Mouse (Mus musculus): ENCODE data around the gene Olfr1111. TPM values are rescaled to one million over a fixed set of nuclear protein-coding genes. Genes with fewer than 3 reads are reported as not detected.

Olfr1111 gene
- not detected in 2 replicates for polyA plus RNA-seq (2015; fragmentation: Nextera tagmentation; extraction: Ambion mirVana)

DNA sequence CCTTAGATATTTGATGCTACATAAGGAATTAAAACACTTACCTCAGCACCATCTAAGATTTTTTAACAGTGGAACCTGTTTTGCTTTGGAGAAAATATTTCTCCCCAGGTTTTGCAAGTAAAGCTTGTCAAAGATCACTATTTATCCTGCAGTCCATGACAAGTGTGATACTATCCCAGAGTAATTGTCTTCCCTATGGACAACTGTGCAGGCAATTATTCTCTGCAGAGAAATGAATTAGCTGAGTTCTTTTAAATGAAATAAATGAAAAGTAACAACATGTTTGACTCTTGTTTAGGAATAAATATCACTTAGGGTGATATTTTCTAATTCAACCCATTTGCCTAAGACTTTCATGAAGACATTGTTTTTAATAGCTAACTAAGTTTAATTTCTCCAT is at the start of gene Olfr1111:
Gene Olfr1111 (minus strand): TSS at position 101 of the 400 bp plus-strand sequence.

DNA sequence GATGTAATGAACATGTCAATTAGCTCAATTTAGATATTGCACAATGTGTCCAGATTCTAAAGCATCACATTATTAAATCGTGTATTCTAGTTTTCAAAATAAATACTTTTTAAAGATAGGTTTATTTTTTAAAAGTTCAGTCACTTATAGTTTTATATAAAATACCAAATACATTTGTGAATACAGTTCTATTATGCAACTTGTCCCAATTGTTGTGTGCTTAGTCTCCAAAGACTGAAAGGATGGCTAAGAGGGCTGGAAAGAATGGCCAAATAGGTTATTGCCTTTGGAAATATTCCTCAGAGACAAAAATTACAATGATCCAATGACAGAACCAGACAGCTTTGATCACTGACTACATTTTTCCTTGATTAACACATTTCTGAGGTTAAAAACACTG is 35.1 kb upstream of the Olfr1111 start, which contains the start of gene Olfr1112:
Gene Olfr1112 (plus strand): TSS at position 301 of the 400 bp plus-strand sequence.

GRCm38 (mm10) chr2:87140200-87140599 is 12.2 kb downstream of the Olfr1111 start, which contains the start of gene Olfr1110:
Olfr1110 (minus strand) TSS chr2:87140300.

GRCm38 (mm10) chr2:87114467-87114866 is 38.0 kb downstream of the Olfr1111 start, which contains the start of gene Olfr259:
Olfr259 (minus strand) TSS chr2:87114567.

Other genes with a start within 250 kb of the Olfr1111 start
- not detected in 2 replicates for gene Olfr1098, start 228.1 kb downstream of the Olfr1111 start, polyA plus RNA-seq (2015; fragmentation: Nextera tagmentation; extraction: Ambion mirVana)
- not detected in 2 replicates for gene Olfr1099, start 191.9 kb downstream of the Olfr1111 start, polyA plus RNA-seq (2015; fragmentation: Nextera tagmentation; extraction: Ambion mirVana)
- gene Olfr1100, start 172.7 kb downstream of the Olfr1111 start, polyA plus RNA-seq (2015; fragmentation: Nextera tagmentation; extraction: Ambion mirVana) = not detected in 2 replicates
- gene Olfr1101, start 161.4 kb downstream of the Olfr1111 start, polyA plus RNA-seq (2015; fragmentation: Nextera tagmentation; extraction: Ambion mirVana) = not detected in 2 replicates
- not detected in 2 replicates for gene Olfr1102, start 154.2 kb downstream of the Olfr1111 start, polyA plus RNA-seq (2015; fragmentation: Nextera tagmentation; extraction: Ambion mirVana)
- not detected in 2 replicates for gene Olfr1104, start 125.5 kb downstream of the Olfr1111 start, polyA plus RNA-seq (2015; fragmentation: Nextera tagmentation; extraction: Ambion mirVana)
- not detected in 2 replicates for gene Olfr1105, start 116.1 kb downstream of the Olfr1111 start, polyA plus RNA-seq (2015; fragmentation: Nextera tagmentation; extraction: Ambion mirVana)
- gene Olfr1106, start 100.4 kb downstream of the Olfr1111 start, polyA plus RNA-seq (2015; fragmentation: Nextera tagmentation; extraction: Ambion mirVana) = not detected in 2 replicates
- gene Olfr1107, start 76.8 kb downstream of the Olfr1111 start, polyA plus RNA-seq (2015; fragmentation: Nextera tagmentation; extraction: Ambion mirVana) = not detected in 2 replicates
- gene Olfr1109, start 56.6 kb downstream of the Olfr1111 start, polyA plus RNA-seq (2015; fragmentation: Nextera tagmentation; extraction: Ambion mirVana) = not detected in 2 replicates
- not detected in 2 replicates for gene Olfr259, start 38.1 kb downstream of the Olfr1111 start, polyA plus RNA-seq (2015; fragmentation: Nextera tagmentation; extraction: Ambion mirVana)
- gene Olfr1110, start 12.3 kb downstream of the Olfr1111 start, polyA plus RNA-seq (2015; fragmentation: Nextera tagmentation; extraction: Ambion mirVana) = not detected in 2 replicates
- gene Olfr1112, start 35.2 kb upstream of the Olfr1111 start, polyA plus RNA-seq (2015; fragmentation: Nextera tagmentation; extraction: Ambion mirVana) = not detected in 2 replicates
- gene Olfr1113, start 56.3 kb upstream of the Olfr1111 start, polyA plus RNA-seq (2015; fragmentation: Nextera tagmentation; extraction: Ambion mirVana) = not detected in 2 replicates
- gene Olfr1115, start 95.4 kb upstream of the Olfr1111 start, polyA plus RNA-seq (2015; fragmentation: Nextera tagmentation; extraction: Ambion mirVana) = not detected in 2 replicates
- not detected in 2 replicates for gene Olfr1116, start 114.9 kb upstream of the Olfr1111 start, polyA plus RNA-seq (2015; fragmentation: Nextera tagmentation; extraction: Ambion mirVana)
- gene Olfr1118, start 155.0 kb upstream of the Olfr1111 start, polyA plus RNA-seq (2015; fragmentation: Nextera tagmentation; extraction: Ambion mirVana) = not detected in 2 replicates
- not detected in 2 replicates for gene Olfr1120, start 202.2 kb upstream of the Olfr1111 start, polyA plus RNA-seq (2015; fragmentation: Nextera tagmentation; extraction: Ambion mirVana)
- not detected in 2 replicates for gene Olfr1121, start 217.3 kb upstream of the Olfr1111 start, polyA plus RNA-seq (2015; fragmentation: Nextera tagmentation; extraction: Ambion mirVana)
- gene Olfr1122, start 233.2 kb upstream of the Olfr1111 start, polyA plus RNA-seq (2015; fragmentation: Nextera tagmentation; extraction: Ambion mirVana) = not detected in 2 replicates